Mouse (Mus musculus) colon, adult 2 months (tissue): Measurements from ENCODE around the gene Snph. TPM values are rescaled to one million over a fixed set of nuclear protein-coding genes. Genes with fewer than 3 reads are reported as not detected.

ENCODE experiments used
- polyA plus RNA-seq: library from polyadenylated mRNA; depleted of rRNA; stranded (reverse); fragments of >200 nt; gene quantifications from 2 replicates; pipeline ENCODE4 v1.2.3, GENCODE M21; 2012; rRNA removed

Snph gene
- 6.9 and 7.6 TPM in 2 replicates for polyA plus RNA-seq

GRCm38 (mm10) chr2:151632159-151632814 is at the start of gene Snph:
Gene Snph (minus strand): TSS chr2:151632593.

GRCm38 (mm10) chr2:151668433-151668832 is 36.0 kb upstream of the Snph start, which contains the start of gene Rad21l:
Gene Rad21l (minus strand): TSS chr2:151668533.

GRCm38 (mm10) chr2:151571873-151572700 is 60.3 kb downstream of the Snph start, which contains the start of gene Sdcbp2:
Gene Sdcbp2 (plus strand): TSS chr2:151572622.

GRCm38 (mm10) chr2:151542323-151543062 is 89.9 kb downstream of the Snph start, which contains the start of gene Fkbp1a:
Gene Fkbp1a (plus strand): TSS chr2:151542483.

Other genes with a start within 250 kb of the Snph start
- gene 4921509C19Rik, start 156.4 kb downstream of the Snph start, polyA plus RNA-seq, result not detected in 2 replicates
- 27.4 and 36.8 TPM in 2 replicates for gene Nsfl1c, start 138.4 kb downstream of the Snph start, polyA plus RNA-seq
- gene Fkbp1a, start 90.1 kb downstream of the Snph start, polyA plus RNA-seq, result 49.5 and 51.2 TPM in 2 replicates
- gene Sdcbp2, start 60.0 kb downstream of the Snph start, polyA plus RNA-seq, result 291 and 310 TPM in 2 replicates
- not detected in 2 replicates for gene Rad21l, start 35.9 kb upstream of the Snph start, polyA plus RNA-seq
- gene Tmem74b, start 69.4 kb upstream of the Snph start, polyA plus RNA-seq, result 0.28 and 0.36 TPM in 2 replicates
- 31.2 and 35.6 TPM in 2 replicates for gene Psmf1, start 111.6 kb upstream of the Snph start, polyA plus RNA-seq
- gene Rspo4, start 210.3 kb upstream of the Snph start, polyA plus RNA-seq, result not detected in 2 replicates